Mouse (Mus musculus) liver, adult (tissue): ENCODE data around the gene Mocs1.

Experiments
- GATA4 ChIP-seq: IDR thresholded peaks from 2 replicates; pipeline ENCODE4 v1.6.1; 2014; ENCODE audit warnings: mild to moderate bottlenecking, low read length; ENCODE audit not compliant: insufficient replicate concordance

The Mocs1 gene

GRCm38 (mm10) chr17:49449230-49449608, 21.1 kb downstream of the Mocs1 start:
- TF ChIP-seq GATA4 = no peak

- TF ChIP-seq GATA4 = no peak
These were observed 22.8 kb downstream of the Mocs1 start for GRCm38 (mm10) chr17:49450922-49451321.

GRCm38 (mm10) chr17:49456334-49456733, 28.2 kb downstream of the Mocs1 start:
- no peak for TF ChIP-seq GATA4

DNA sequence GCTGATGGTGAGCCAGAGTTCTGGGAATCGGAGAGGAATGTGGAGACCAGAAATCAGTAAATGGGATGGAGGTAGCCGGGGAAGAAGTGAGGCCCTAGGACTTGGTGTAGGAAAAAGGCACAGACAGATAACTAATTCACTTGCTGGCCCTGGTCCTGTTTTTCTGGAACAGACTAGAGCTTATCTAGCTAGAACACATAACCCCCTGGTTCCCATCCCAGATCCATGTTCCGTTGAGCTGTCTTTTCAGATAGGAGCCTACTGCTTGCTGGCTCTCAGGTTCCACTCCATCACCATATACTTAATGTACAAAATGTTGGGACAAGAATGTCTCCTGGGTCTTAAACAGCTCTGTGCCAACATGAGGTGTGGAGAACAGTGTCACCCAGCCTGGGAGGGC, 29.7 kb downstream of the Mocs1 start:
- TF ChIP-seq GATA4 = no peak

GRCm38 (mm10) chr17:49458386-49458785, 30.2 kb downstream of the Mocs1 start:
- no peak; the same call in 1 of the 2 replicates for TF ChIP-seq GATA4

GRCm38 (mm10) chr17:49464884-49465283, 36.7 kb downstream of the Mocs1 start:
- no peak for TF ChIP-seq GATA4

DNA sequence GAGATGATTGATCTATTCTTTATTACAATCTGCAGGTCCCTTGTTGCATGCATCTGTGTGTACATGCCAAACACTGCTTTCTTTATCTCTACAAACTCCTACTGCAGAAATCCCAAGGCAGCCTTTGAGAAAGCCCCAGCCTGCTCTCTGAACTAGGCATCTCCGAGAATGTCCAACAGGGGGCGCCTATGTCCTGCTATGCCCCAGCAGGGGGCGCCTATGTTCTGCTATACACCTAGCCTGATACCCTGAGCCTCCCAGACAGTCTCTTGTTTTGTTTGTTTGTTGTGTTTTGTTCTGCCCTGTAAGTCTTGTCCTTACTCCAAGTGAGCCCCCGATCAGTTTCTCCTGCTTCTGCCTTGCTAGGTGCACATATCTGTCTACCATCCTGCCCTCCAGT, 40.1 kb downstream of the Mocs1 start:
- TF ChIP-seq GATA4 = no peak

GRCm38 (mm10) chr17:49472626-49473025, 44.5 kb downstream of the Mocs1 start:
- TF ChIP-seq GATA4 = no peak

DNA sequence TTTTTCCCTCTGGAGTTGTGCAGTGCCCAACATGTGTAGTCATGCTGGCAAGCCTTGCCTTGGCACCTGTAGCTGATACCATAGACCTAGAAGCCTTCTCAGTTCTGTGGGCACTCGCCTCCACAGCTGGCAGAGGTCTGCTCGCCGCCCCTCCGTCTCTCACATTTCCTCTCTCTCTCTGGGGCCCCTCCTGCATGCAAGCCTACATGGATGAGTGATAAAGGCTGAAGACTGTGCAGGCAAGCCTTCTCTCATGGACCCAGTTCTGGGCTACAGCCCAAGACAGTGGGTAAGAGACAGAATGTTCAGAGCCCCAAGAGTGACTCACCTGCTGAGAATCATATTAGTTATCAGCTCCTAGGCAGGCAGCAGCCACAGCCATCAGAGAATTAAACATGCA, 45.9 kb downstream of the Mocs1 start:
- no peak for TF ChIP-seq GATA4

GRCm38 (mm10) chr17:49475174-49475573, 47.0 kb downstream of the Mocs1 start:
- no peak for TF ChIP-seq GATA4

- TF ChIP-seq GATA4 = no peak
These were observed 49.2 kb downstream of the Mocs1 start for GRCm38 (mm10) chr17:49477370-49477769.

GRCm38 (mm10) chr17:49481876-49482275, 53.7 kb downstream of the Mocs1 start:
- TF ChIP-seq GATA4 = no peak

GRCm38 (mm10) chr17:49484435-49484834, 56.3 kb downstream of the Mocs1 start:
- TF ChIP-seq GATA4 = no peak

DNA sequence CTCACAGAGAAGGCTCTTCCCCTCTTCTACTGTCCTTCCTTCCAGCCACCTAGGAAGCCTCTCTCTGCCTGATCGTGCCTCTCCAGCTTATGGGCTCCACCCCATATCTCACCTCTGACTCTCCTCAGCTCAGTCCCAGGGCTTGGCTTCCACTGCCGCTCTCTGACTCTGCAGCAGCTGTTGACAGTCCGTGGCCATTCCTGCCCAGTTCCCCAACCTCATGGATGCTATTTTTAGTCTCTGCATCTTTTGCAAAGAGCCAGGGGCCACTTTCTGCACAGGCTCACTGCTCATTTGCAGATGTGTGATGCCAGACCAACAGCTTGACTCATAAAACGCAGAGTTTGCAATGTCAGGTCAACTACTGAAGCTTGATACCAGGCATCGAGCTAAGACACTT, 60.9 kb downstream of the Mocs1 start:
- no peak for TF ChIP-seq GATA4

GRCm38 (mm10) chr17:49493276-49493675, 65.1 kb downstream of the Mocs1 start:
- TF ChIP-seq GATA4 = no peak

DNA sequence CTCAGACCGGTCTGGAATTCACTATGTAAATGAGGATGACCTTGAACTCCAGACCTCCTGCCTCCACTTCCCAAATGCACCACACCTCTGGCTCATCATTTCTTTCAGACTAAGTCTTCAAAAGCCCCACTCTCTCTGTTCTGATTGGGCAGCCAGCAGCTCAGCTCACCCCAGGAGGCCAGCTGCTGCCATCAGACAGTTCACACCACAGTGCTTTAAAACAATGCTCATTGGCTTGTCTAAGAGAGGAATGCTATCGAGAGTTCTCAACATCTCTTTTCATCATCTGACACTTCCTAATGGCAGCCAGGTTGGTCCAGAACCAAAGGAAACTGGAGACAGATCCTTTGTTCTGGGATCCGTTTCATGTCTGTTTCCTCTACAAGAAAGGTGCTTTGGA, 70.0 kb downstream of the Mocs1 start:
- TF ChIP-seq GATA4 = no peak

GRCm38 (mm10) chr17:49499635-49500034, 71.5 kb downstream of the Mocs1 start:
- no peak for TF ChIP-seq GATA4

- TF ChIP-seq GATA4 = no peak
These were observed 72.1 kb downstream of the Mocs1 start for GRCm38 (mm10) chr17:49500234-49500633.
